Mouse (Mus musculus) liver, postnatal 0 days (tissue): ENCODE measurements around the gene Mpc1. TPM values are rescaled to one million over a fixed set of nuclear protein-coding genes. Genes with fewer than 3 reads are reported as not detected.
"Not testable (repeated sequence)": the region's sequence is repeated elsewhere in the genome, so short reads cannot be mapped to it uniquely, and the experiment has no call there.

ENCODE experiments used
- ATAC-seq: fragments of 200-750 bp; cut with Nextera tagmentation; 2 replicates; pipeline ENCODE4 v1.8.0; 2017; ENCODE audit warnings: mild to moderate bottlenecking, moderate library complexity
- DNase-seq: peaks from one replicate; pipeline ENCODE4 v3.0.0-alpha.2; 2016
- H3K27ac ChIP-seq: fragments of 300-500 bp; sonication (generic); 2 replicates; pipeline ENCODE4 v1.5.1; 2014; ENCODE audit warnings: antibody characterized with exemption, moderate library complexity, mild to moderate bottlenecking, low read depth
- H3K27me3 ChIP-seq: fragments of 300-500 bp; sonication (generic); 2 replicates; pipeline ENCODE4 v1.6.1; 2014; ENCODE audit warnings: low read length, control low read depth, mixed read lengths; ENCODE audit not compliant: insufficient read depth
- H3K36me3 ChIP-seq: fragments of 300-500 bp; sonication (generic); replicated peaks from 2 replicates; pipeline ENCODE4 v1.6.1; 2014; ENCODE audit warnings: mild to moderate bottlenecking, control low read depth, low read length, moderate library complexity, mixed read lengths; ENCODE audit not compliant: insufficient read depth
- H3K4me1 ChIP-seq: fragments of 300-500 bp; sonication (generic); 2 replicates; pipeline ENCODE4 v1.6.1; 2014; ENCODE audit warnings: antibody characterized with exemption, mild to moderate bottlenecking, control low read depth; ENCODE audit not compliant: insufficient read depth
- H3K4me2 ChIP-seq: fragments of 300-500 bp; sonication (generic); 2 replicates; pipeline ENCODE4 v1.6.1; 2014; ENCODE audit warnings: low read depth, mild to moderate bottlenecking, low read length, moderate library complexity, mixed read lengths
- H3K4me3 ChIP-seq: fragments of 300-500 bp; sonication (generic); 2 replicates; pipeline ENCODE4 v1.5.1; 2014; ENCODE audit warnings: low read depth, low read length
- H3K9ac ChIP-seq: fragments of 300-500 bp; sonication (generic); replicated peaks from 2 replicates; pipeline ENCODE4 v1.6.1; 2014; ENCODE audit warnings: mild to moderate bottlenecking, moderate library complexity
- H3K9me3 ChIP-seq: fragments of 300-500 bp; sonication (generic); 2 replicates; pipeline ENCODE4 v1.6.1; 2016; ENCODE audit warnings: mild to moderate bottlenecking, control low read depth, low read length, mixed read lengths
- CTCF ChIP-seq: sonication (generic); IDR thresholded peaks from 2 replicates; pipeline ENCODE4 v1.5.1; 2016; ENCODE audit warnings: antibody characterized with exemption, low read depth
- EP300 ChIP-seq: IDR thresholded peaks from 2 replicates; pipeline ENCODE4 v1.6.1; 2016; ENCODE audit warnings: antibody characterized with exemption, low read depth, mild to moderate bottlenecking
- WGBS: fragments of 180-500 bp; shearing (Covaris S2); extraction: QIAGEN DNeasy Blood & Tissue Kit; methylation state at CpG from one replicate; pipeline ENCODE4 v1.1.7; 2014; ENCODE audit not compliant: insufficient replicate concordance; 5-methylcytosine and 5-hydroxymethylcytosine counted together
- polyA plus RNA-seq: library from polyadenylated mRNA; unstranded; fragments of >200 nt; fragmentation: Nextera tagmentation; extraction: Ambion mirVana; gene quantifications from 2 replicates; pipeline ENCODE4 v1.2.1, GENCODE M21; 2015

Gene Mpc1
- polyA plus RNA-seq, 1 experiment from 2014 or later = 1,393 TPM

DNA sequence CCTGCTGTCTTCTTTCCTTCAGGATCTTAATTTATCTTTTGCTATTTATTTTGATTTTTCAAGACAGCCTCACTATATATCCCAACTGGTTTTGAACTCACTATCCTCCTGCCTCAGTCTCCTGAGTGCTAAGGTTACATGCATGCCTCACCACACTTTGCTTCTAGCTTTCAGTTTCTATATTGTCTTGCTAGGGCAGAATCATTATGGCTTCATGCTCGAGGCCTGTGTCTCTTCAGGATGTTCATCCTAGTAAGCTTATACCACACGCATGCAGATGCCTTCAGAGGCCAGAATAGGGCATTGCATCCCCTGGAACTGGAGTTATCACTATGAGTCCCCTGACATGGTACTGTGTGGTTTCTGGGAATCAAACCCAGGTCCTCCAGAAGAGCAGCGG is 27.8 kb upstream of the Mpc1 start:
- H3K9me3 ChIP-seq = no peaks in the 10 kb centered on the region
- H3K36me3 ChIP-seq = no peaks in the 10 kb centered on the region
- H3K27ac ChIP-seq = no peak overlapping the region
- no peaks in the 10 kb centered on the region for H3K4me1 ChIP-seq
- TF ChIP-seq EP300 (no peak), CTCF (no peak)
- ATAC-seq (no peak), DNase-seq (no peak)
- 54% methylated on average over 3 of the region's 3 CpGs for WGBS
- H3K27me3 ChIP-seq = no peaks in the 10 kb centered on the region
- no peak overlapping the region for H3K4me3 ChIP-seq
- H3K4me2 ChIP-seq = no peak overlapping the region
- H3K9ac ChIP-seq = no peak overlapping the region

DNA sequence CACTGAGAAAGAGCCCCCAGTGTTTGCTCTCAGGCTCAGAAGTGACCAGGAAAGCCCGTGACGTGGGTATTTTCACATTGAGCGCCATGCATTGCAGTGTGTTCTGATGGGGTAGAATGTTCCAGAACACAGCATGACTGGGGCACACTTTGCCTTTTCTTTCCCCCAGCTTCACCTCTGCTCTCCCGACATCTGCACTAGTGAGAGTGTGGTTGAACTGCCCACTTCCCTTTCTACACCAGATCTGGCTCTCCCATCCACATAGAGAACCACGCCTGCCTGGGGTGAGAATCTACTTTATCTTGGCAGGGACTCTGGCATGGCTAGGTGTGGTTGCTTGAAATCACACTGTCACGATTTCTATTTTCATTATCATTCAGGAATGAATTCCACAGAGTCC is 27.1 kb upstream of the Mpc1 start:
- Histone ChIP-seq H3K27ac (no peak overlapping the region), H3K36me3 (no peaks in the 10 kb centered on the region), H3K4me2 (no peak overlapping the region), H3K4me3 (no peak overlapping the region), H3K9me3 (no peaks in the 10 kb centered on the region), H3K4me1 (no peaks in the 10 kb centered on the region), H3K27me3 (no peaks in the 10 kb centered on the region), H3K9ac (no peak overlapping the region)
- no peak for ATAC-seq
- DNase-seq = no peak
- no peak for TF ChIP-seq EP300
- TF ChIP-seq CTCF = no peak
- WGBS = 50% methylated on average over 6 of the region's 6 CpGs

DNA sequence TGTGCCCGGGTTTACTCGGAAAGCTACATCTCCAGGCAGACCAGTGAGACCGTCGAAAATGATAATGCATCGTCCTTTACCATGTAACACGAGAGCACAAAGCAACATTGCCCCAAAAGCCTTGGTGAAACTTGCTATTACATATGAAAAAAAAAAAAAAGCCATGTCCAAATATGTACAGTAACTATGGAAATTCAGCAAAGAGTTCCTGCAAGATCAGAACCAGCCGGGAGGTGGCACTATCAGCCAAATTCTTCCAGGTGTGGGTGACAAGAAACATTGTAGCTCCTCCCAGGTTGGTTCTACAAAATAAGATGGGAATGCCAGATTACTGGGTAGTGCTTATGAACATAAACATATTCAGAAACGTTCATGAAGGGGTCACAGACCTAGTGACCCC is 25.7 kb upstream of the Mpc1 start:
- no peak overlapping the region for H3K4me2 ChIP-seq
- H3K27me3 ChIP-seq = no peaks in the 10 kb centered on the region
- H3K4me3 ChIP-seq = no peak overlapping the region
- H3K4me1 ChIP-seq = no peaks in the 10 kb centered on the region
- no peak overlapping the region for H3K27ac ChIP-seq
- no peaks in the 10 kb centered on the region for H3K36me3 ChIP-seq
- H3K9me3 ChIP-seq = no peaks in the 10 kb centered on the region
- ATAC-seq = no peak
- peak; percentile 42 for DNase-seq
- 71% methylated on average over 8 of the region's 8 CpGs for WGBS
- H3K9ac ChIP-seq = no peak overlapping the region
- TF ChIP-seq EP300 = no peak
- TF ChIP-seq CTCF = peak; percentile 44

DNA sequence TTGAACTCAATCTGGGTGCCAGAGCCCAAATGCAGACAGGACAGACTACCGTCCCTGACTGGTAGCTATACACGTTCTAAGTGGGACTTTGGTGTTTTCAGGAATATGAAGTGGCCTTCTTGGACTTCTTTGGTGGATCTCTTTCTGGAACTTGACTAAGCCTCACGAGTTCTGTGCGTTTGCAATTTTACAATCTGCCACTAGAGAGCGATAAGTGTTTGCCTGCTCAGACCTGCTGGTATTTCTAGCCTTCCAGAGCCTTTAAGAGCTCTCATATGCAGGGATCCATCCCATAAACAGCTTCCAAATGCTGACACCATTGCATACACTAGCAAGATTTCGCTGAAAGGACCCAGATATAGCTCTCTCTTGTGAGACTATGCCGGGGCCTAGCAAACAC is 18.1 kb upstream of the Mpc1 start:
- 12% methylated on average over 7 of the region's 7 CpGs for WGBS
- H3K4me1 ChIP-seq, H3K9ac ChIP-seq, H3K9me3 ChIP-seq, H3K36me3 ChIP-seq, H3K27ac ChIP-seq, H3K4me2 ChIP-seq, H3K4me3 ChIP-seq, H3K27me3 ChIP-seq: not testable (repeated sequence)
- peak; percentile 32 for DNase-seq
- peak; percentile 84 for TF ChIP-seq CTCF
- ATAC-seq = 0 out of 2 replicates have a peak, but pooled peaks have one; percentile 50

DNA sequence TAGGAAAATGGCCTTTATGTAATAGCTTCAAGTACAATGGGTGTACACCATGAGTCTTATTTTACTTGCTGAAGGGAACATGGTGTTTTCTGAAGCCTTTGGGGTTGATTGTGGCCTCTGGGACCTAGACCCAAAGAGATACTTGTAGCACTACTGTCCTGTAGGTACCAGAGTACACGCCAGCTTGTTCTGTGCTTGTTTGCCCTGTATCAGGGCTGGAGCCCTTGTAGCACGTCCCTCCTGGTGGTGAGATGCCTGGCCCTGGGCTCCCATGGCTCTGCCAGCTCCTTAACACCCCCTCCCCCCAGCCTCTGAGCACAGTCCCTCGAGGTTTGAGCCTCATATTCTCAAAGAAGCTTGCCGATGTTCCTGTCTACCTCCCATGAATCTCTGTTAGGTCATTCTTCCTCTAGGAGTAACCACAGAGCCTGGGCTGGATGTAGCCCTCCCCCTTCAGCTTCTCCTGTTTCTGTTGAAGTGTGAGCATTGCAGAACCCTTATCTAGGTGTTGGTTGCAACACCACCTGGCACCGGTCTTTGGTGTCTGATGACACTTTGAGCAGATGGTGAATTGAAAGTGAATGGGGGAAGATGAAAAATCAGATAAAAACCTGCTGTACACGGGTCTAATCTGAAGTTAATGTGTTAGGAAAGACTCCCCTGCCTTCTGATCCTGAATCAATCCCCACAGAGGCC is 10.5 kb upstream of the Mpc1 start:
- peak; percentile 74 for DNase-seq
- Histone ChIP-seq H3K4me2 (peak overlapping the region; percentile 33), H3K9ac (peak overlapping the region; percentile 40; the same call in 1 of the 2 replicates), H3K4me1 (peaks cover 31% of the 10 kb centered on the region), H3K9me3 (no peaks in the 10 kb centered on the region), H3K27ac (peak overlapping the region; percentile 93), H3K27me3 (no peaks in the 10 kb centered on the region), H3K36me3 (no peaks in the 10 kb centered on the region), H3K4me3 (no peak overlapping the region)
- ATAC-seq = peak; percentile 80
- WGBS = 23% methylated on average over 6 of the region's 6 CpGs
- TF ChIP-seq CTCF = no peak
- TF ChIP-seq EP300 = 0 out of 2 replicates have a peak, but pooled peaks have one; percentile 30

DNA sequence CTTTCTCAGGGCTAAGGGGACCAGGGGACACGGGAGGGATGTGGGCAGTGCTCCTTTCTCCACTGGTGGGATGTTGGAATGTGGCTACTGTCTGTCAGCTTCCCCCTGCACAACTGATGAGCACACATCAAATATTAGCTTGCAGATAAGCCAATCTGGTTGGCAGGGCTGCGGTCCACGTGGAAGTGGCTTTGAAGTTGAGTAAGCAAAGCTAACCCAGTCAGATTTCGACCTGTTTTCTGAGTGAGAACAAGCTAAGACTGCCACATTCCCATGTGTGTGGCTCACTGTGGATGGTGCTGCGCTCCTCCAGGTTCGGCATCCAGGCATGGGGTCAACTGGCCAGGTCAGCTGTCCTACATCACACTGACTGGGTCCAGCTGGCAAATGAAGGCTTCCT is 9.8 kb upstream of the Mpc1 start:
- WGBS = 43% methylated on average over 6 of the region's 6 CpGs
- Histone ChIP-seq H3K4me1 (peaks cover 31% of the 10 kb centered on the region), H3K9ac (no peak overlapping the region), H3K9me3 (no peaks in the 10 kb centered on the region), H3K4me2 (peak overlapping the region; percentile 33), H3K4me3 (no peak overlapping the region), H3K27me3 (no peaks in the 10 kb centered on the region), H3K36me3 (no peaks in the 10 kb centered on the region), H3K27ac (peak overlapping the region; percentile 93)
- TF ChIP-seq EP300 = peak; percentile 24; the same call in 1 of the 2 replicates
- TF ChIP-seq CTCF = no peak
- ATAC-seq (peak; percentile 86), DNase-seq (peak; percentile 70)
